Mouse (Mus musculus): Measurements from ENCODE around the gene Sept11.

DNA sequence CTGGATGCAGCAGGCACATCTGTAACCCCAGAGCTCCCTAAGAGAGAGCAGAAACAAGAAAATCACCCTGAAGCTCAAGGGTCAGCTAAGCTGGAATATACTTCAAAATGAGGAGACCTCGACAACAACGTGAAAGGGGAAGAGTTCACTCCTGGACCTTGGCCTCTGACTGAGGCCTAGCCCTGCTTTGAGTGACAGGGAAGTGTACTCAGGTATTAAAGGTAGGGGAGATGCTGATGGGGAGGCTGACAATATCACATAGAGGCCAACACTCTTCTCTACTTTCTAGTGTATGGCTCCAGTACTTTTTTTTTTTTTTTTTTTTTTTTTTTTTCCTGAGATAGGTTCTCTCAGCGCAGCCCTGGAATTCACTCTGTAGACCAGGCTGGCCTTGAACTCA lies 13.6 kb upstream of the Sept11 start:
- TF ChIP-seq CTCF (IDR thresholded peaks at IDR 0.05; ENCODE audit: insufficient read depth, low read length) (no peak), POLR2A (IDR thresholded peaks at IDR 0.05; ENCODE audit: borderline replicate concordance, extremely low read depth, low read depth, low read length) (no peak)
